Mouse (Mus musculus): Measurements from ENCODE around the gene Cd22.

The Cd22 gene

DNA sequence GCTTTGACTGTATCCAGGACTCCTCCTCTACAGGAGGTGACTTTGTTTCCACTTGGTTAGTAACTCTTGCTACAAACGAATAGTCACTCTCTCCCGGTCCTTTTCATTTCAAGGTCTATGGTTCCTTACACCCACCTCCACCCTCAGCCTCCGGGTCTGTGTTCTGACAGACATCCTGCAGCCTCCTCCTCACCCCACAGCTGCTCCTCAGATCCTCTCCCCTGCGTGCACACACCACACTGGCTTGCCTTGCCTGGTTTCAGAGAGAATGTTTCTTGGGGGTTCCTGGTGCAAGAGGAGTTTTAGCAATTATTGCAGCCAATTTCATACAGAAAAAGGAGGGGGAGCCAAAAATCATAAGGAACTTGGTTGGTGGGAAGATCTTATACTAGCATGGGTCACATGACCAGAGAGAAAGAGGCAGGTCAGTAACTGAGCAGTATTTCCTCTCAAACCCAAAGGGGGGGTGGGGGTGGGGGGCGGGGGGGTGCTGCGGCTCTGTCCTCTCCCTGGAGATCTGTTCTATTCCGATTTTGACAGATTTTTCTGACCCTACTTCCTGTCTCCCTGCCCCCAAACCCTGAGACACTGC lies 59.2 kb downstream of the Cd22 start:
- peak; percentile 29 for DNase-seq (ENCODE audit: low read depth, low spot score)

GRCm38 (mm10) chr7:30820131-30820530 lies 60.0 kb downstream of the Cd22 start:
- no peak for DNase-seq (ENCODE audit: low read depth, low spot score)

All from CD4-positive, CD25-positive, alpha-beta regulatory T cell, adult 2 months (primary cell).